Mouse (Mus musculus) kidney, postnatal 14 days (tissue): ENCODE results near the gene Gtf2a1.
"Not testable (repeated sequence)": the region's sequence is repeated elsewhere in the genome, so short reads cannot be mapped to it uniquely, and the experiment has no call there.

Source experiments
- DNase-seq: peaks from one replicate; pipeline ENCODE4 v3.0.0; 2022; ENCODE audit warnings: mixed read lengths

The Gtf2a1 gene

DNA sequence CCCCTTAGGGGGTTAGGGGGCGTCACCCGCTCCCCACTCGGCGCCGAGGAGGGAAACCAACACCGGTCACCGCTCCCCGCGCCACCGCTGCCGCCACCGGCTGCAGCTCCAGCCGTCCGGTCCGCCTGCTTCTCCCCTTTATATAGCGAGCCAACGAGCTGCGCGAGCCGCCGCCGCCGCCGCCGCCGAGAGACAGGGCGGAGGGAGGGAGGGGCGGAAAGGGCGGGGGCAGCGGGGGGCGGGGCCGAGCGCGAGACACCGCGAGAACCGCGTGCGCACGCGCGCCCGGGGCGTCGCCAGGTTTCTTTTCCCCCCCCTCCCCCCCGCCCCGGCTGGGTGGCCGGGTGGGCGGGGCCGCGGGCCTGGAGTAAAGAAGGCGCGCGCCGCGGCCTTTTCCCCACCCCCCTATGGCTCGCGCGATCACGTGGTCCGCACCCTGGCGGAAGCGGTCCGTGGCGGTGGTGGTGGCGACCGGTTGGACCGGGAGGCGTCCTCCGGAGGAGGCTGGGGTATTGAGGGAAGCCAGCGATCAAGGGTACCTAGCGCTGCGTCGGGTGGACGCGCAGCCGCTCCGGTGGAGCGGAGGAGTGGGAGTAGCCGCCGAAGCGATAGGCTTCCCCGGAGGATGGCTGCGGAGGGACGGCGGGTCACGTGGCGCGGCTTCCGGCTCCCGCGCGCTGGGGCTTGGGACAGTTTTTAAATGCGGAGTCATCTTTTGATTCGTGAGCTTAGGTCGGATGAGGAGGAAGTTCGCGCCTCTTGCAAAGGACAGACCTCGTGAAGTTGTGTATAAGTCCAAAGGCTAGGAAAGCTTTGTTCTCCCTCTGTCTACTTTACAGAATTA lies at the start of gene Gtf2a1:
TSS of gene Gtf2a1 (minus strand) at position 641 of the 844 bp plus-strand sequence.
- peak; percentile 98 for DNase-seq

DNA sequence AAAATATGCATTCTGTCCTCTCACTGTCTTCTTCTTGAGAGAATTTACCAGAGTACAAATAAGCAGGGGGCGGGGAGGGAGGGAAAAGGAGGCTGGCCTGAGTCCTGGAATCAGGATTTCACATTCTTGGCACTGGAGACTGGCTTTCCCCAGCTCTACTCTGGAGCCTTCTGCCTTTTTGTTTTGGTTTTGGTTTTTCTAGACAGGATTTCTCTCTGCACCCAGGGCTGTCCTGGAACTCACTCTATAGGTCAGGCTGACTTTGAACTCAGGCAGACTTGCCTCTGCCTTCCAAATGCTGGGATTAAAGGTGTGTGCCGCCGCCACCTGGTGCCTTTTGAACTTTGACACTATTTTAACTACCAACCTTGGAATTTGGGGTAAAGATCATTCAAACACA lies 48.1 kb upstream of the Gtf2a1 start:
- DNase-seq = peak; percentile 44

DNA sequence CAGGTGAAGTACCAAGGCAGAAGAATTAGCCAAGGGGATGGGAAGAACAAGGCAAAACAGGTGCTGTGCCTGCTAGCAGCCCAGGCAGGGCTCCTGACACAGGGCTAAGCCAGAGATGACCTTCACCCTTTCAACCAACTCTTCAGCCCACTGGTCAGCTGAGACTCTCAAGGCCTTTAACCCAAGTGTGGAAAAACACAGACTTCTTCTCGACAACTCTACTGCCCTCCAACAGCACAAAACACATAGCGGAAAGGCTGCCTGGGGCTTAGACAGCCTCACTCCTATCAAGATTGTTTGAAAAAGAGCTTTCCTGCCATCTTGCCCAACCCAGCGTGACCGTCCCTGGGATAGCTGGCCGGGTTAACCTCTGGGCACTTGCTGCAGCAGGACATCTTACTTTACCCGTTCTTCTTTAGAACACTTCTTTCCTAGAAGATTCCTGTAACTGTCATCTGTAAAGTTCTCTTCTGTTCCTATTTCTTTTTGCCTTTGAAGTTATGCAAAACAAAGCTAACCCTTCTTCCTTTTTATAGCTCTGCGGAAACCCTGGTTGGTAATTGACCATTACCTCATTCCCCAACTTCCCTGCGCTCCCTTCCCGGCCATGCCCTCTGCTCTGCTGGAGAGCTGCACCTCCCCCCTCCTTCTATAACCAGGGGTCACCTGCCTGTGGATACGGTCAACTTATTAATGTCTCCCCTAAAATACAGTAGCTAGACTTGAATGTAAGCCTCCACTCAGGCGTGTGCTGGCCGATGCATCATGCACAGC lies 47.0 kb upstream of the Gtf2a1 start:
- DNase-seq = no peak

DNA sequence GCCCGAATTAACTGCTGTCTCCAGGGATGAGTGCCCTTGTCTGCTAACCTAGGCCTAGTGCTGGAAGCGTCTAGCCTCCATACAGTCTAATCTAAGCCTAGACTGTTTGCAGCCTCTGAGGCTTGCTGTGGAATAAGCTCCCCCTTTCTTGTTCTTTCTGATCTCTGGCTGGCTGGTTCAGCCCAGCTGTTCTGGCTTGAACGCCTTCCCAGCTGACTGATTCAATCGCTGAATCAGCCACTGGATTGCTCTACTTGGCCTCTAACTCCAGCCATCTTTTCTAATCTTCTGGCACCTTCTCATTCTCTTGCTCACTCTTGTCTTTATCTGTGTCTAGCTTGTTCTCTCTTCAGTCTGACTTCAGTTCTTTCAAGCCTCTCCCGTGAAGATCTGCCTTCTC lies 36.2 kb upstream of the Gtf2a1 start:
- no peak for DNase-seq

DNA sequence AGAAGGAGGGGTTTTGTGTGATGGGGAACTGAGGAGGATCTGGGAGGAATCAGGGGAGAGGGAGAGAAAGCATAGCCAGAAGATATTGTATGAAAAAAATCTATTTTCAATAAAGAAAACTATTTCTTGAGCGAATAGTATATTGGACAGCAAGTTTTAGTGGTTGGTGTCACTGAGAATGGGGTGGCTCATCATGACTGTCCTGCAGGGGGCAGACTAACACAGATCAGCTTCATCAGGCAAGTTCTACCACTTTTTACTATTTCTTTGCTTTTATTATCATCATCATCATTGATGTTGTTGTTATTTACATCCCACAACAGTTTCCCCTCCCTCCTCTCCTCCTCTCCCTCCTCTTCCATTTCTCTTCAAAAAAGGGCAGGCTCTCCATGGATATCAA lies 34.7 kb upstream of the Gtf2a1 start:
- peak; percentile 37 for DNase-seq

DNA sequence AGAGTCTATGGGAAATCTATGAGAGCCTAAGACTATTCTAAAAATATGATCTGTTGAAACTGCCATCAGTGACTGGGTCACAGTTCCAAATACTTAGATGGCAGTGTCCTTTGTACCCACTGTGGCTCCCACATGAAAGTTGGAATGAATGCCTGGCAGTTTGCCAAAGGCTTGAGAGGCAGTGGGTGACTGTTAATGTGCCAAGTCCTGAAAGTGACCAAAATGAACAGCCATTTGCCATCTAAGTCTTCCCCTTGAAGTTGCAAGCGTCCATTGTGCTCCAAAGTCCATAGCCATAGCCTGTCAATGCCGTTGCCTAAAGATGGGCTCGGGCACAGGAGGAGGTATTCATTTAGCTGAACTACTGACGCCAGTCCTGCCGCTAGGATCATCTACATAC lies 19.1 kb upstream of the Gtf2a1 start:
- DNase-seq = peak; percentile 52

DNA sequence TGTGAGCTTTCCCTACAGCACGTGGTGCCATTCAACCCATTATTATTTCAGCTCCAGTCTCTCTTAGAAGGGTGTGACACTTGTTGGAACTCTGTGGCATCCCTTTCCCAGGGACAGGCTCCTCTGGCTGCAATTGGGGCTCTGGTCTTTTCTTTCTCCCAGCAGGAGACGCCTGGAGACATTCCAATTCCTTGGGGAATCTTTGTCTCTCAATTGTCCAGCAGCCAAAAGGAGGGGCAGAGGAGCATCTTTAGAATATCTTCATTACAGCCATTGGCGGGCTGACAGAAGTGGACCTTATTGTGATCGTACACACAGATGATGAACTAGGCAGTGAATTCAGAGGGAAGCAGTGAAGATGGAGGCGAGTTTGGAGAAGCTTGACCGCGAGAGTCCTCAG lies 17.4 kb upstream of the Gtf2a1 start:
- DNase-seq = no peak

DNA sequence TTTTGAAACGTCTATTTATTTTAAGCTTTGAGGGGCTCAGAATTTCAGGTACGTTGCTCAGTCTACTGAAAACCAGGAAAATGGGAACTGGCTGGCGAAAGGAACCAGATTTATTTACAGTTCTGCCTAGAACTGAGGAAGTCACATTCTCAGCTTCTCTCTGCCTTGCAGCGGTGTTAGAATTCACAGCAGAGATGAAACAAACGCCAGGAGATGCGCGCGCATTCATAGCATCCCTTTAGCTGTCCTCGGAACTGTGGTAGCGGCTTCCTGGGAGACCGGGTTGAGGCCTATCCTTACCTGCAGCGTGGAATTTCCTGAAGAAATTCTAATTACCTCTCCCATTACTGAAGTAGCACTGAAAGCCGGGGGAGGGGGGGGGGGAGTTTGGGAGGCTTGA lies 16.4 kb upstream of the Gtf2a1 start:
- DNase-seq = no peak

DNA sequence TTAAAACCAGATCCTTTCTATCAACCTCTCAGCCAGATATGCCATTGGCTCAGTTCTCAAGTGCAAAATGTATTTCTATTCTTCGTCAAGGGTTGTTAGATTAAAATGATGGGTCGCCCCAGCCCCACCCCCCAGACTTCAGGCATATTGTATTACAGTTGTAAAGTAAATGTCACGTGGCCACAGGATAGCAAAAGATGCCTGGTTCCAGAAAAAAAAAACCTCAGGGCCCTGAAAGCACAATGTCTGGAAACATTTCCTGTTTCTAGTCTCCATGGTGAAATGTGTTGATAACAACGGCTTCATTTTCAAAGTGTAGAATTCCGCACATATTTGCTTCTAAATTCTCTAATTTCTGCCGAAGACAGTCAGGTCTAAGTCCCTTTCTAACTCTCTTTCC lies 14.3 kb upstream of the Gtf2a1 start:
- DNase-seq = no peak

DNA sequence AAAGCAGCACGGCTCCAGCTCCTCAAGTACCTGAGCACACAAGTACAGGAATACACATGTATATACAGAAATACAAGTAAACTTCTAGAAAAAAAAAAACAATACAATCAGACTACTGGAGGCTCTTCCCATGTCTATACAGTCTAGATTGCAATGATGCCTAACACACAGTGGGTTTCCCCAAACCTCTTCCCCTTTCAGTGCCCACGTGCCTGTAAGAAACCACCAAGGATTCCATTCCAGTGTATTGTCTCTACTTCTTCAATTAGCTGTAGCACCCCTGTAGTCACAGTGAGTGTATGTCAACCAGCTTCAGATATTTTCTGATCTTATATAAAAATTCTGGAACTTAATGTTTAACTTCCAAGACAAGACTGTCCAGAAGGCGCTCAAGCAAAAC lies 1.8 kb upstream of the Gtf2a1 start:
- no peak for DNase-seq

DNA sequence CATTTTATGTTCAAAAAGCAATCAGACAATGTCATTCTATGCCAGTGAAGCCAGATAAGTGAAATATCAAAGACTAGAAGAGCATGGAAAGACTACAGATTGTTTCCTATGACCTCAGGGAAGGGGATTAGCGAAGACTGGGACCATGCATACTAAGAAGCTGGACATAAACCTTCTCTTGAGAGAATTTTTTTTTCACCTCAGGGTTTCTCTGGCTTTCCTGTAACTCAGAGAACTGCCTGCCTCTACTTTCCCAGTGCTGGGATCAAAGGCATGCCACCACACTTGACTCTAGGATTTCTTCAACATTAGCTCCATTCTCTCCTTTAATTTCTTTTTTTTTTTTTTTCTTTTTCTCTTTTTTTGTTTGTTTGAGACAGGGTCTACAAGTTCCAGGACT lies 904 bp upstream of the Gtf2a1 start:
- no peak for DNase-seq

DNA sequence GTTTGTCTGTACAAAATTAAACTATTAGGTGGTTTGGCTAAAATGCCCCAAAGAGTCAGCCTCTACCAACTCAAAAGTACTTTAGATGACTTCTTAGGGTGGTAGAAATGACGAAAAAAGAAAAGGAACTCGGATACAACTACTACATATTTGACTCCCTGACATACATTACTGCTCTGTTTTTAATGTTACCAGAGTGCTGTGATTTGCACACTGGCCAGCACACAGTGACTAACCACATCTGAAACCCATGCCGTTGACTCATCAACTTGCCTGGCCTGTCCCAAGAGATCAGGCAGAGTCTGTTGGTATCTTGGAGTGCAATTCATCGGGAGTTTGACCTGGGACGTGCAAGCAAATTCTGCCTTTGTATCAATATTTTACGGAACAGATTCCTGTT lies 429 bp upstream of the Gtf2a1 start:
- peak; percentile 24 for DNase-seq

DNA sequence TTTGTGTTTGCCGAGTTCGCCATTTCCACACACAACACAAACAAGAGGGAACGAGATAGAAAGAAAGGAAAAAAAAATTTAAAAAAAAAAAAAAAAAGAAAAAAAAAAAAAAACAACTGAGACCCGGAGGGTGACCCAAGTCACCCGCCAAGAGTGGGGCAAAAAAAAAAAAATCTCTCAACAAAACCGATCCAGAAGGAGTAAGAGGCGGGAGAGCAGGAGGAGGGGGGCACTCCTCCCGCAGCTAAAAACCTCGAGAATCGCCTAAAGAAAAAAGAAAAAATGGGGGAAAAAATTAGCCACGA lies 793 bp downstream of the Gtf2a1 start:
- DNase-seq = no peak

DNA sequence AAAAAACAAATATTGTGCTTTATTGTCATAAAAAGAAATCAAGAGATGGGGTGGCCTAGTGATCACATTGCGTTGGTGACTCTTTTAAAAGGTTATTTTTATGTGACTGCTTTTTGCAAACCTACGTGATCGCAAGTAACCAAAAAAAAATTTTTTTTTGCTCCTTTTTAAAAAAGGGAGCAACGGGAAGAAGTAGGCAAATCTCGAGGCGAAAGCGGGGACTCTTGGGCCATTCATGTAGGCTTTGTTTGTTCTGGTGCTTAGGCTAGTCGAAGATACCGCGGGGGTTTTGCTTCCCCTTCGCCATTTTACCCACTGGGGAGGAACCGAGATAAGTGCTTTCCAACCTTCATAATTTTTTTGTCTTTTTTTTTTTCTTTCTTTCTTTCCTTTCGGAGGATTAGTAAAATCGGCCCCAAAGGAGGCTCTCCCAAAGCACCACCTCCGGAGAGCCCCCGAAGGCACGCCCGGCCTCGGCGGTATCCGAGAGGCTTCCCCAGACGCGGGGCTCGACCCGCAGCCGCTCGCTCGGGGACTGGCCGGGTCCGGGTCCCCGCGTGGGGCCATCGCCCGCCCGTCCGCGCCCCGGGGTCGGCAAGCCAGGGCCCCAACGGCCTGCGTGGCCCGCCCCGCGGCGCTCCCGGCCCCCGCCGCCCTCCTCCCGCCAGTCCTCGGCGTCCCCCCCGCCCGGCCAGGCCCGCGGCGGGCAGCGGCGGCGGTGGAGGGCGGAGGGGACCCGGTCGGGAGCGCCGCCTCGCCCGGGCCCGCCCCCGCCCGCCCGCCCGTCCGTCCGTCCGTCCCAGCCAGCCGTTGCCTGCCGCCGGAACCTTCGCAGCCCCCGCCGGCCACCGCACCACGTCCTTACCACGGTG lies 1.4 kb downstream of the Gtf2a1 start:
- peak; percentile 70 for DNase-seq

DNA sequence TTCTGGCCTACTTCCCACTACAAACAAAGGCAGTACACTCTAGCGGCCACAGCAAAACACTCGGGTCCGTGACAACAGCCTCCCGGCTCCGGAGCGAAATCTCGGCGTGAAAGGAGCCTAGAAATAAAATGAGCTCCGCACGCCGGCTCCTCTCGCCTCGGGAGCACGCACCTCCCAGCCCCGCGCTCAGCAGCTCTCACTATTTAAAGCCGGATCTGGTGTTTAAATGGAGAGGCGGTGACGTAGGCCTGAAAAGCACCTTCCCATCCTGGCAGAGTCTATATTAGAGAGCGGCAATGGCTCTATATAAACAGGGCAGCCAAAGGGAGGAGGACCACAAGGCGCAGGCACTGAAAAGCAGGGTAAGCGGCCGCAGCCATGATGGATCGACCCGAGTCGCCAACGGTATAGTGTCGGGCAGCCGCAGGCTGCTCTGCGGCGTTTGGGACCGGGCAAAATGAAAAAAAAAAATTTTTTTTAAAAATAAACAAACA lies 2.1 kb downstream of the Gtf2a1 start:
- peak; percentile 95 for DNase-seq

DNA sequence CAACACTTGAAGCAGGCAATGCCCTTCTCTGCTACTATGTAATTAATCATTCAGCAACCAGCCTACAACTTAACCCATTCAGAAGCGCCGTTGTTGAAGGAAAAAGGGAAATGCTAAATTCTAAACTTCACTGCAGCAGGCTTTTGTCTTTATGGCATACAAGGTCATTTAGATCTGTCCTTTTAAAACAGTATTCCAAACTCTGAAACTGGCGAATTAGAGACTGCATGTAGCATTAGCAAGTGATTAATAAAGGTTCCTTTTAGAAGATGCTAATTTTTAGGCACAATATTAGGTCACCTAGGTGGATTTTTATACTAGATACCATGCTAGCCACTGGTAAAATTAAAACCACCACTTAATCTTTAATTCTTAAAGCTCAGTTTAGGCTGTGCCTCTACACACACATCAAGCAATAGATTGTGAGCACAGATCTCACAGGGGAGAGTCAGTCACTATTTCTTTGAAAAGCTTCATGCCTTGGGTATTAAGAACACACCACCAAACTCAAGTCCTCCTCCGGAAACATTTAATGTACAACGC lies 2.7 kb downstream of the Gtf2a1 start:
- DNase-seq = no peak

DNA sequence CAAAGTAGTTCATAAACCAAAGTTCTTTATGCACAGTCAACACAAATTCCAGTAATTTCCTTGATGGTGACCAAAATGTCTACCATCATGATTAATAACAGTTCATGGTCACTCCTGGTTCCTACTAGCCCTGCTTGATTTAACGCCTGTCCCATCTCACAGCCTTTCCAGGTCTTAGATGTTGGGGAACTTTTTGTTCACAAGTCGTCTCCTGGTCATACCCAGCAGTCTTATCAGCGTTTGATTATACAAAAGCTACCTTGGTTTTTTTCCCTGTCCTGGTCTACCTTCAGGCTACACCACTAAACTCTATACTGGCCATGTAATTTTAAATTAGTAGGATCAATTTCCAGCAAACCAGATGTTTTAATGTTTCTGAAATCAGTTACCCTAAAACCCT lies 3.2 kb downstream of the Gtf2a1 start:
- DNase-seq = no peak

DNA sequence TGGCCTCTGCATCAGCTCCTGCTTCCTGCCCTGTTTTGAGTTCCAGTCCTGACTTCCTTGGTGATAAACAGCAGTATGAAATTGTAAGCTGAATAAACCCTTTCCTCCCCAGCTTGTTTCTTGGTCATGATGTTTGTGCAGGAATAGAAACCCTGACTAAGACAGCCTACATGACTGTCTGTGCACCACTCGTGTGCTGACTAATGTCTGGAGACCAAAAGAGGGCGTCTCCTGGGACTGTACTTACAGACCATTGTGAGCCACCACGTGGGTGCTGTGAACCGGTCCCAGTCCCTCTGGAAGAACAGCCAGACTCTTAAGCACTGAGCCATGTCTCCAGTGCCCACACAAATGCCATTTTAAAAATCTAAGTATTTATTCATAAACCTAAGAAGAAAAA lies 4.5 kb downstream of the Gtf2a1 start:
- not testable (repeated sequence) for DNase-seq

DNA sequence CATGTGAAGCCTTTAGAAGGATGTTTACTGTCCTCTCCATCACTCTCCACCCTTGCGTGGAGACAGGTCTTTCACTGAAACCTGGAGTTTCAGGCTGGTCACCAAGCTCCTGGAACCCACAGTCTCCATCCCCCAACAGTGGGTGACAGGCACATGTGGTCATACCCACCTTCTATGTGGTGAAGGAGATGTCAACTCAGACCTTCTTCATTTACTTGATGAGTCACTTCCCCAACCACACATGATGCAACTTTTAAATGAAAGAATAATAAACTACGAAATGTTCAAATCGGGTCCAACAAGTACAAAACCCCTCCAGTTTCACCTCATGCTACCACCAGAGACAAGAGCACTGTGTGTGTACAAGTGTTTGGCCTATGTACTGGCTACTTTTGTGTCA lies 5.1 kb downstream of the Gtf2a1 start:
- DNase-seq = no peak

DNA sequence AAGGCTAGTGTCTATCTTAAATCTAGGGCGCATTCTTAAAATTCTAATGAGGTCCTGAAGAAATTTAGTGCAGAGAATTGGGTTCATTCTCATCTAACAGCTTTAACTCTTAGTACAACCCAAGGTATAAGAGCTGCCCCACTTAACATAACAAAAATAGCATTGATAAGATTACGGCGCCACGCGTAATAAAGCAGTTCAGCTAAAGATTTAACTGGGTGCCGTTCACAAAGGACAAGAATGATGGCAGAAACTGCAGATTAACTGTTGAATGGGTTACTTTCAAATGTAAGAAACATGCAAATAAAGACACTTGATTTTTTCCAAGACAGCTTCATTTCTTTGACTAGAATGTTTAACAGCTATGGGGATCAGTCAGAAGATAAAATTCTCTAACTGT lies 6.9 kb downstream of the Gtf2a1 start:
- no peak for DNase-seq

DNA sequence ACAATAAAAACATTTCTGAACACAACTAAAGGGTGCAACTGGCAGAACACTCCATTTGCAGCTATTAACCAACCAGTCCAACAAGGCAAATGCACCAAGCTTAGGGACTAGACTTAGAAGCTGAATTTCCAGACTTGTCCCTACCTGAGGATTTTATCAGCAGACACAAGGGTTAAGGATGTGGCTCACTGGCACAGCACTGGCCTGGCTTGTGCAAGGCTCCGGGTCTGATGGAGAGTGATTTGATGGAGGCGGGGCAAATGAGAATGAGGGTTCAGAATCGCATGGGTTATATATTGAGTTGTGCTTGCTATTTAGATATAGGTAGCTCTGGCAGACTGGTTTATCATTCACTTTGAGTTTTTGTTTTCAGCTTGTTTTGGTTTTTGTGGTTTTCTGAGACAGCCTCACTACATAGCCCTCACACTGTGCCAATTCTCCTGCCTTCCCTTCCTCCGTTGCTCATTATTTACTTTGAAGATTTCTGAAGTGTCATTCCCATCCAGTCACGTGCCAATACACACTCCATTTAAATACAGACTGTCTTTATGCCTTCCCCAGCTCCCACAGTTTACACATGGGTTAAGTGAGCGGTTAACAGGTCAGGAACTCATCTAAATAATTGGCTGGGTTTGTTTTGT lies 7.8 kb downstream of the Gtf2a1 start:
- no peak for DNase-seq
